Mouse (Mus musculus): ENCODE measurements around the gene Sdc3.

Sdc3 gene

DNA sequence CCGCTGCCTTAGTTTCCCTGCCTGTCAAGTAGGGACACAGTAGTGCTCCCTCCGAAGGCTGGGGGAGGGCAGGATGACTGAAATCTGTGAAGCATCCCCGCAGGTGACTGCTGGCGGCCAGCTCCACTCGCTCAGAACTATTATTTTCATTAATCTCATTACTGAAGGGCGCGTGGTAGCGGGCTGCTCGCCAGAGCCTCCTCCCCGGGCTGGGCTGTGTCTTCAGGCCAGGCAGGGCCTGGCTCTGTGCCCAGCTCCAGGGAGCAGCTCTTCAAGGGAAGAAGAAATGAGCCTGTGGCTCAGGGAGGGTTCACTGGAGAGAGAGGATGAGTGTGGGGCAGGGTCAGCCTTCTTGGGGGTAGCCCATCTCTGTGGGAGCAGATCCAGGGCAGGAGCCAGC, 82.3 kb downstream of the Sdc3 start:
- no peak for DNase-seq (ENCODE audit: low read depth in 1 of 2, low spot score in 2 of 2)

All from monocyte, adult 2 months (primary cell).